Mouse (Mus musculus): Measurements from ENCODE around the gene Vps35l.

DNA sequence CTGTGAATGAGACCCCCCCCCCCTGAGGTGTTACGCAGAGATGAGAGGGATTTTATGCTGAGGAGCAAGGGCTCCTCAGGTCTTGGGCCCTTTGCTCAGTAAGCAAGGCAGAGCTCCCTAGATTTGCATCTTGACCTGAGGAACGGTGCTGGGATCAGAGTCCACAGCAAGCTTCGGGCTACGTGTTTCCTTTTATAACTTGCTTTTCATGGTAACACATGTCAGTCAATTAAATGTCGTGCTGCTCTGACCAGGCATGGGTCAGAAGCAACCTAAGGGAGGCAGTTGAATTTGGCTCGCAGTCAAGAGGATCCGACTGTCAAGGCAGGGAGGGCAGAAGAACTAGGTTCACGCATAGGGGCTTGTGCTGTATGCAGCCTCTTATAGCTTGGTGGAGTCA lies 53.9 kb downstream of the Vps35l start:
- TF ChIP-seq CTCF (conservative IDR thresholded peaks at IDR 0.05; ENCODE audit: insufficient read depth, insufficient read length, low read depth, low read length) = no peak
- TF ChIP-seq POLR2A (IDR thresholded peaks at IDR 0.05; ENCODE audit: low read depth, low read length) = no peak

All from kidney, adult 2 months (tissue).